Mouse (Mus musculus): Measurements from ENCODE around the gene Foxl2.

- TF ChIP-seq CTCF (IDR thresholded peaks at IDR 0.05; ENCODE audit: low read depth) = no peak
- TF ChIP-seq EP300 (IDR thresholded peaks at IDR 0.05; ENCODE audit: low read depth) = no peak
Measured at GRCm38 (mm10) chr9:98932931-98933330, 22.2 kb upstream of the Foxl2 start.

Data from liver, embryonic 14.5 days (tissue).